Mouse (Mus musculus): ENCODE results near the gene Mylip.

- TF ChIP-seq CTCF (conservative IDR thresholded peaks at IDR 0.05; ENCODE audit: low read length): no peak
- no peak for TF ChIP-seq POU5F1 (IDR thresholded peaks at IDR 0.05; ENCODE audit: borderline replicate concordance, low read length)
- no peak for TF ChIP-seq NANOG (IDR thresholded peaks at IDR 0.05; ENCODE audit: borderline replicate concordance, low read length)
Observed at GRCm38 (mm10) chr13:45422709-45423108, 33.2 kb downstream of the Mylip start.

All from E14TG2a.4 (cell line).